Mouse (Mus musculus): ENCODE results near the gene Hamp2. TPM values are rescaled to one million over a fixed set of nuclear protein-coding genes. Genes with fewer than 3 reads are reported as not detected.

The Hamp2 gene
- polyA plus RNA-seq, 1 experiment from 2014 or later: not detected

GRCm38 (mm10) chr7:30873083-30873482 lies 51.4 kb downstream of the Hamp2 start:
- H3K27me3 ChIP-seq (ENCODE audit: control insufficient read depth, insufficient read depth, low read depth, low read length): no peaks in the 10 kb centered on the region
- no peak overlapping the region for H3K4me2 ChIP-seq (ENCODE audit: low read depth, low read length)
- H3K4me1 ChIP-seq (ENCODE audit: control insufficient read depth, low read depth, low read length): no peaks in the 10 kb centered on the region
- H3K4me3 ChIP-seq (ENCODE audit: low read depth, low read length): no peak overlapping the region
- H3K9ac ChIP-seq (ENCODE audit: low read depth, low read length): no peak overlapping the region
- WGBS (ENCODE audit: insufficient replicate concordance): 13% methylated on average over 15 of the region's 15 CpGs
- no peaks in the 10 kb centered on the region for H3K36me3 ChIP-seq (ENCODE audit: control insufficient read depth, insufficient read depth)
- no peaks in the 10 kb centered on the region for H3K9me3 ChIP-seq (replicated peaks; ENCODE audit: control insufficient read depth, low read length)
- no peak overlapping the region for H3K27ac ChIP-seq (ENCODE audit: low read length)
- no peak for ATAC-seq (ENCODE audit: low read depth)

Other genes starting within 250 kb of the Hamp2 start
- gene 2200002J24Rik, start 225.8 kb downstream of the Hamp2 start, polyA plus RNA-seq (2015; fragmentation: Nextera tagmentation; extraction: Ambion mirVana): 0.57 and 0.90 TPM in 2 replicates
- 4.1 and 4.4 TPM in 2 replicates for gene Atp4a, start 212.5 kb downstream of the Hamp2 start, polyA plus RNA-seq (2015; fragmentation: Nextera tagmentation; extraction: Ambion mirVana)
- 94.1 and 96.0 TPM in 2 replicates for gene Tmem147, start 195.1 kb downstream of the Hamp2 start, polyA plus RNA-seq (2015; fragmentation: Nextera tagmentation; extraction: Ambion mirVana)
- 0.14 TPM in 1 of 2 replicates, not detected in the other for gene Gapdhs, start 181.0 kb downstream of the Hamp2 start, polyA plus RNA-seq (2015; fragmentation: Nextera tagmentation; extraction: Ambion mirVana)
- 0.05 and 0.20 TPM in 2 replicates for gene Sbsn, start 173.2 kb downstream of the Hamp2 start, polyA plus RNA-seq (2015; fragmentation: Nextera tagmentation; extraction: Ambion mirVana)
- 0.36 and 0.40 TPM in 2 replicates for gene Dmkn, start 160.9 kb downstream of the Hamp2 start, polyA plus RNA-seq (2015; fragmentation: Nextera tagmentation; extraction: Ambion mirVana)
- 0.22 TPM in 1 of 2 replicates, not detected in the other for gene Krtdap, start 136.8 kb downstream of the Hamp2 start, polyA plus RNA-seq (2015; fragmentation: Nextera tagmentation; extraction: Ambion mirVana)
- 0.90 and 1.1 TPM in 2 replicates for gene Ffar2, start 100.9 kb downstream of the Hamp2 start, polyA plus RNA-seq (2015; fragmentation: Nextera tagmentation; extraction: Ambion mirVana)
- gene Ffar3, start 68.5 kb downstream of the Hamp2 start, polyA plus RNA-seq (2015; fragmentation: Nextera tagmentation; extraction: Ambion mirVana): not detected in 2 replicates
- gene Ffar1, start 63.1 kb downstream of the Hamp2 start, polyA plus RNA-seq (2015; fragmentation: Nextera tagmentation; extraction: Ambion mirVana): not detected in 2 replicates
- gene Cd22, start 44.3 kb downstream of the Hamp2 start, polyA plus RNA-seq (2015; fragmentation: Nextera tagmentation; extraction: Ambion mirVana): 0.74 and 1.4 TPM in 2 replicates
- gene Mag, start 9.8 kb downstream of the Hamp2 start, polyA plus RNA-seq (2015; fragmentation: Nextera tagmentation; extraction: Ambion mirVana): 0.16 and 0.27 TPM in 2 replicates
- 10.4 and 17.5 TPM in 2 replicates for gene Hamp, start 19.4 kb upstream of the Hamp2 start, polyA plus RNA-seq (2015; fragmentation: Nextera tagmentation; extraction: Ambion mirVana)
- 7.9 and 9.0 TPM in 2 replicates for gene Usf2, start 32.1 kb upstream of the Hamp2 start, polyA plus RNA-seq (2015; fragmentation: Nextera tagmentation; extraction: Ambion mirVana)
- gene Lsr, start 48.8 kb upstream of the Hamp2 start, polyA plus RNA-seq (2015; fragmentation: Nextera tagmentation; extraction: Ambion mirVana): 30.5 and 31.8 TPM in 2 replicates
- gene Fam187b, start 49.1 kb upstream of the Hamp2 start, polyA plus RNA-seq (2015; fragmentation: Nextera tagmentation; extraction: Ambion mirVana): 3.2 and 3.8 TPM in 2 replicates
- gene Fxyd5, start 117.8 kb upstream of the Hamp2 start, polyA plus RNA-seq (2015; fragmentation: Nextera tagmentation; extraction: Ambion mirVana): 19.9 and 22.4 TPM in 2 replicates
- 0.15 and 0.65 TPM in 2 replicates for gene Fxyd7, start 126.8 kb upstream of the Hamp2 start, polyA plus RNA-seq (2015; fragmentation: Nextera tagmentation; extraction: Ambion mirVana)
- gene Fxyd1, start 132.5 kb upstream of the Hamp2 start, polyA plus RNA-seq (2015; fragmentation: Nextera tagmentation; extraction: Ambion mirVana): 120 and 130 TPM in 2 replicates
- 0.02 and 0.12 TPM in 2 replicates for gene Lgi4, start 134.7 kb upstream of the Hamp2 start, polyA plus RNA-seq (2015; fragmentation: Nextera tagmentation; extraction: Ambion mirVana)
- 0.51 and 1.1 TPM in 2 replicates for gene Fxyd3, start 152.0 kb upstream of the Hamp2 start, polyA plus RNA-seq (2015; fragmentation: Nextera tagmentation; extraction: Ambion mirVana)
- 129 and 145 TPM in 2 replicates for gene Hpn, start 190.6 kb upstream of the Hamp2 start, polyA plus RNA-seq (2015; fragmentation: Nextera tagmentation; extraction: Ambion mirVana)
- 0.75 and 0.76 TPM in 2 replicates for gene Scn1b, start 202.3 kb upstream of the Hamp2 start, polyA plus RNA-seq (2015; fragmentation: Nextera tagmentation; extraction: Ambion mirVana)
- 10.2 and 11.6 TPM in 2 replicates for gene Gramd1a, start 231.2 kb upstream of the Hamp2 start, polyA plus RNA-seq (2015; fragmentation: Nextera tagmentation; extraction: Ambion mirVana)